Mouse (Mus musculus): ENCODE measurements at regions not wholly inside any gene's neighbourhood (a gene's known extent, or its start where the extent isn't known, plus 50 kb on each side); places are given as distances from the start of the nearest gene placed in this dataset.

- DNase-seq (ENCODE audit: low spot score) (no peak), ATAC-seq (ENCODE audit: low FRiP score) (no peak)
- Histone ChIP-seq H3K9me3 (ENCODE audit: low read length) (no peaks in the 10 kb centered on the region), H3K36me3 (ENCODE audit: insufficient read depth, low read length) (no peaks in the 10 kb centered on the region), H3K4me3 (ENCODE audit: low read depth, low read length) (no peak overlapping the region), H3K4me1 (ENCODE audit: insufficient read depth, low read length) (no peaks in the 10 kb centered on the region), H3K27me3 (ENCODE audit: insufficient read depth, low read length) (no peaks in the 10 kb centered on the region), H3K4me2 (ENCODE audit: low read depth, low read length, poor library complexity, severe bottlenecking) (no peak overlapping the region), H3K27ac (ENCODE audit: low read depth, low read length) (no peak overlapping the region), H3K9ac (replicated peaks; ENCODE audit: low read length, poor library complexity, severe bottlenecking) (no peak overlapping the region)
- no peak for TF ChIP-seq CTCF (IDR thresholded peaks at IDR 0.05)
Measured at GRCm38 (mm10) chr15:43581246-43581645, 3447.1 kb downstream of the 9330182O14Rik start.

- Histone ChIP-seq H3K27me3 (ENCODE audit: insufficient read depth, low read length) (no peaks in the 10 kb centered on the region), H3K36me3 (ENCODE audit: insufficient read depth, low read length) (no peaks in the 10 kb centered on the region), H3K4me2 (ENCODE audit: low read depth, low read length, poor library complexity, severe bottlenecking) (no peak overlapping the region), H3K9ac (replicated peaks; ENCODE audit: low read length, poor library complexity, severe bottlenecking) (no peak overlapping the region), H3K4me1 (ENCODE audit: insufficient read depth, low read length) (no peaks in the 10 kb centered on the region), H3K9me3 (ENCODE audit: low read length) (no peaks in the 10 kb centered on the region), H3K27ac (ENCODE audit: low read depth, low read length) (no peak overlapping the region), H3K4me3 (ENCODE audit: low read depth, low read length) (no peak overlapping the region)
- ATAC-seq (ENCODE audit: low FRiP score) (no peak), DNase-seq (ENCODE audit: low spot score) (no peak)
- TF ChIP-seq CTCF (IDR thresholded peaks at IDR 0.05) = no peak
- WGBS = 94% methylated on average over 4 of the region's 4 CpGs
Measured at GRCm38 (mm10) chr15:43585751-43586150, 3451.6 kb downstream of the 9330182O14Rik start.

GRCm38 (mm10) chr15:43588021-43588420, 3453.9 kb downstream of the 9330182O14Rik start:
- ATAC-seq (ENCODE audit: low FRiP score) = no peak
- no peaks in the 10 kb centered on the region for H3K4me1 ChIP-seq (ENCODE audit: insufficient read depth, low read length)
- H3K27ac ChIP-seq (ENCODE audit: low read depth, low read length) = no peak overlapping the region
- no peaks in the 10 kb centered on the region for H3K36me3 ChIP-seq (ENCODE audit: insufficient read depth, low read length)
- no peak overlapping the region for H3K4me2 ChIP-seq (ENCODE audit: low read depth, low read length, poor library complexity, severe bottlenecking)
- no peak for DNase-seq (ENCODE audit: low spot score)
- no peak overlapping the region for H3K4me3 ChIP-seq (ENCODE audit: low read depth, low read length)
- no peaks in the 10 kb centered on the region for H3K9me3 ChIP-seq (ENCODE audit: low read length)
- H3K27me3 ChIP-seq (ENCODE audit: insufficient read depth, low read length) = no peaks in the 10 kb centered on the region
- WGBS = 78% methylated on average over 2 of the region's 2 CpGs
- no peak overlapping the region for H3K9ac ChIP-seq (replicated peaks; ENCODE audit: low read length, poor library complexity, severe bottlenecking)
- no peak for TF ChIP-seq CTCF (IDR thresholded peaks at IDR 0.05)

- Histone ChIP-seq H3K36me3 (ENCODE audit: insufficient read depth, low read length) (no peaks in the 10 kb centered on the region), H3K9me3 (ENCODE audit: low read length) (no peaks in the 10 kb centered on the region), H3K4me2 (ENCODE audit: low read depth, low read length, poor library complexity, severe bottlenecking) (no peak overlapping the region), H3K27me3 (ENCODE audit: insufficient read depth, low read length) (no peaks in the 10 kb centered on the region), H3K9ac (replicated peaks; ENCODE audit: low read length, poor library complexity, severe bottlenecking) (no peak overlapping the region), H3K4me1 (ENCODE audit: insufficient read depth, low read length) (no peaks in the 10 kb centered on the region), H3K4me3 (ENCODE audit: low read depth, low read length) (no peak overlapping the region), H3K27ac (ENCODE audit: low read depth, low read length) (no peak overlapping the region)
- no peak for TF ChIP-seq CTCF (IDR thresholded peaks at IDR 0.05)
- ATAC-seq (ENCODE audit: low FRiP score) (no peak), DNase-seq (ENCODE audit: low spot score) (no peak)
- WGBS = 80% methylated on average over 4 of the region's 4 CpGs
Measured at GRCm38 (mm10) chr15:43607700-43608099, 3473.5 kb downstream of the 9330182O14Rik start.

DNA sequence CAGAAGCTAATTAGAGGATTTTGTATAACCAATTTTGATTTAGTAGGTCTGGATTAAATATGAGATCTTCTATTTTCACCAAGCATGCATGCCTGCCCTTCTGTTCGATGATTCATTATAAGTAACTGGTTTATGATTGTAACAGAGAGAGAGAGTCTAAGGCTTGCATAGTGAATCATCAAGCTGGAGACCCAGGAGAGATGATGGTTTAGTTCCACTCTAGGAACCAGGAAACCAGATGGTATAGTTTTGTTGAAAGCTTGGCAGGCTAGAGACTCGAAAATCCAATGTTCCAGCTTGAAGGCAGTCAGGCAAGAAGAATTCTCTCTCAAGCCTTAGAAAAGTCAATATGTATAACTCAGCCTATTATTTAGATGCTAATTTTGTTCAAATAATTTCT, 3475.7 kb downstream of the 9330182O14Rik start:
- Histone ChIP-seq H3K4me1 (ENCODE audit: insufficient read depth, low read length) (no peaks in the 10 kb centered on the region), H3K4me2 (ENCODE audit: low read depth, low read length, poor library complexity, severe bottlenecking) (no peak overlapping the region), H3K36me3 (ENCODE audit: insufficient read depth, low read length) (no peaks in the 10 kb centered on the region), H3K27me3 (ENCODE audit: insufficient read depth, low read length) (no peaks in the 10 kb centered on the region), H3K9ac (replicated peaks; ENCODE audit: low read length, poor library complexity, severe bottlenecking) (no peak overlapping the region), H3K27ac (ENCODE audit: low read depth, low read length) (no peak overlapping the region), H3K4me3 (ENCODE audit: low read depth, low read length) (no peak overlapping the region), H3K9me3 (ENCODE audit: low read length) (no peaks in the 10 kb centered on the region)
- no peak for ATAC-seq (ENCODE audit: low FRiP score)
- no peak for TF ChIP-seq CTCF (IDR thresholded peaks at IDR 0.05)
- peak; percentile 55 for DNase-seq (ENCODE audit: low spot score)
- 66% methylated on average over 2 of the region's 2 CpGs for WGBS

GRCm38 (mm10) chr15:43614004-43614661, 3480.0 kb downstream of the 9330182O14Rik start:
- no peak overlapping the region for H3K27ac ChIP-seq (ENCODE audit: low read depth, low read length)
- no peak overlapping the region for H3K4me2 ChIP-seq (ENCODE audit: low read depth, low read length, poor library complexity, severe bottlenecking)
- DNase-seq (ENCODE audit: low spot score) (peak; percentile 24), ATAC-seq (ENCODE audit: low FRiP score) (no peak)
- H3K4me3 ChIP-seq (ENCODE audit: low read depth, low read length) = no peak overlapping the region
- no peaks in the 10 kb centered on the region for H3K9me3 ChIP-seq (ENCODE audit: low read length)
- H3K36me3 ChIP-seq (ENCODE audit: insufficient read depth, low read length) = no peaks in the 10 kb centered on the region
- WGBS = 35% methylated on average over 5 of the region's 5 CpGs
- no peak for TF ChIP-seq CTCF (IDR thresholded peaks at IDR 0.05)
- no peaks in the 10 kb centered on the region for H3K4me1 ChIP-seq (ENCODE audit: insufficient read depth, low read length)
- no peak overlapping the region for H3K9ac ChIP-seq (replicated peaks; ENCODE audit: low read length, poor library complexity, severe bottlenecking)
- H3K27me3 ChIP-seq (ENCODE audit: insufficient read depth, low read length) = no peaks in the 10 kb centered on the region
